Mouse (Mus musculus) limb, embryonic 15.5 days (tissue): ENCODE data around the gene Ear6. TPM values are rescaled to one million over a fixed set of nuclear protein-coding genes. Genes with fewer than 3 reads are reported as not detected.
"Not testable (repeated sequence)": the region's sequence is repeated elsewhere in the genome, so short reads cannot be mapped to it uniquely, and the experiment has no call there.

Experiments used
- ATAC-seq: fragments of 200-750 bp; cut with Nextera tagmentation; 2 replicates; pipeline ENCODE4 v1.8.0; 2017; ENCODE audit warnings: low read depth, moderate TSS enrichment; ENCODE audit not compliant: insufficient number of reproducible peaks, low FRiP score, low TSS enrichment
- H3K27ac ChIP-seq: fragments of 300-500 bp; sonication (generic); 2 replicates; pipeline ENCODE4 v1.5.1; 2015; ENCODE audit warnings: moderate library complexity, mild to moderate bottlenecking, inconsistent platforms
- H3K27me3 ChIP-seq: fragments of 300-500 bp; sonication (generic); 2 replicates; pipeline ENCODE4 v1.6.1; 2015; ENCODE audit warnings: inconsistent platforms
- H3K36me3 ChIP-seq: fragments of 300-500 bp; sonication (generic); 2 replicates; pipeline ENCODE4 v1.6.1; 2015; ENCODE audit warnings: inconsistent platforms
- H3K4me1 ChIP-seq: fragments of 300-500 bp; sonication (generic); 2 replicates; pipeline ENCODE4 v1.6.1; 2015; ENCODE audit warnings: inconsistent platforms
- H3K4me2 ChIP-seq: fragments of 300-500 bp; sonication (generic); 2 replicates; pipeline ENCODE4 v1.6.1; 2015; ENCODE audit warnings: mild to moderate bottlenecking, inconsistent platforms
- H3K4me3 ChIP-seq: fragments of 300-500 bp; sonication (generic); 2 replicates; pipeline ENCODE4 v1.5.1; 2015; ENCODE audit warnings: mild to moderate bottlenecking, inconsistent platforms
- H3K9ac ChIP-seq: fragments of 300-500 bp; sonication (generic); 2 replicates; pipeline ENCODE4 v1.6.1; 2015; ENCODE audit warnings: inconsistent platforms
- H3K9me3 ChIP-seq: fragments of 300-500 bp; sonication (generic); 2 replicates; pipeline ENCODE4 v1.6.1; 2016; ENCODE audit warnings: inconsistent platforms
- WGBS: fragments of 180-500 bp; shearing (Covaris S2); methylation state at CpG from one replicate; pipeline ENCODE4 v1.1.7; 2015; 5-methylcytosine and 5-hydroxymethylcytosine counted together
- polyA plus RNA-seq: library from polyadenylated mRNA; unstranded; fragments of >200 nt; fragmentation: Nextera tagmentation; extraction: Ambion mirVana; gene quantifications from 2 replicates; pipeline ENCODE4 v1.2.1, GENCODE M21; 2015

Ear6 gene
- polyA plus RNA-seq, result not detected in 2 replicates

- Histone ChIP-seq H3K27ac (no peak within 1 kb of the TSS), H3K9me3 (no peaks in the 10 kb centered on the region), H3K4me1 (no peaks in the 10 kb centered on the region), H3K4me2 (no peak within 1 kb of the TSS), H3K27me3 (no peaks in the 10 kb centered on the region), H3K36me3 (no peaks in the 10 kb centered on the region), H3K4me3 (no peak within 1 kb of the TSS), H3K9ac (no peak within 1 kb of the TSS)
- ATAC-seq, result no peak
Observed at GRCm38 (mm10) chr14:51853399-51853798, at the start of gene Ear6. Gene Ear6 (plus strand): TSS chr14:51853699.

DNA sequence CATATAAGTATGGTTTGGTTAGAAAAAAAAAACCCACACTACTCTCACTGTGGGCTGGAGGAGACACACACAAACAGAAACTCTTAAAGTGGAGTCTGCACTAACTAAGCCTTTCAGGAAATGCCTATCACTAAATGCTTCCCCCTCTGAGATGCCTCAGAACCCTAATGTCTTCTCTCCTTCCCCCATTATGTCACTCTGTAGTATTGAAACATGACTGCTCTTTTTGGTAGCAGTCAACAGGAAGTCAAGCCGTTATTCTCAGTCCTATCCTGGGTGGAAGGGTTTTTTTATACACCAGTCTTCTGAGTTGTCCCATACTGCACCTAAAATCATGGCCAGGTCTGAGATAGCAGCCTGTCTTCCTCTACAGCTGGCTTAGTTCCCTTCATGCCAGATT, 26.9 kb upstream of the Ear6 start:
- H3K9ac ChIP-seq, result no peak overlapping the region
- H3K9me3 ChIP-seq, result no peaks in the 10 kb centered on the region
- ATAC-seq, result no peak
- H3K36me3 ChIP-seq, result no peaks in the 10 kb centered on the region
- H3K4me1 ChIP-seq, result no peaks in the 10 kb centered on the region
- H3K27ac ChIP-seq, result no peak overlapping the region
- H3K27me3 ChIP-seq, result no peaks in the 10 kb centered on the region
- H3K4me3 ChIP-seq, result no peak overlapping the region
- no peak overlapping the region for H3K4me2 ChIP-seq
- WGBS, result 70% methylated on average over 1 of the region's 1 CpGs

DNA sequence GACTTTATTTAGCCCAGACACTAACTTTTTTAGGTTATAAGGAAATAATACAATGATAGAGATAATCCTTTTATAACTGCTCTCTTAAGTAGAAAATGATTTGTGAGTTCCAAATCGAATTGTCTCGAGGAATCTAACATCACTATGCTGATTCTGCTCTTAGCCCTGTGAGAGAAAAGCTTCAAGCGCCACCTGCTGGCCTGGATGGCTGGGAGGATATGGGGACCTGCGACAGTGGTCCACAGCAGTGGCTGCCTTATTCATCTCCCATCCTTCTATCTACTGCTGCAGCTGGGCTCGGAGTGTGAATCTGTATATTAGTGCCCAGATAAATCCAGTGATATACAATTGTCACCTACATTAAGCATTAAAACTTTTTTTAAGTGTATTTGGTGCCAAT, 25.7 kb upstream of the Ear6 start:
- ATAC-seq, H3K27me3 ChIP-seq, H3K4me2 ChIP-seq, H3K9ac ChIP-seq, H3K9me3 ChIP-seq, H3K4me1 ChIP-seq, H3K27ac ChIP-seq, H3K36me3 ChIP-seq, H3K4me3 ChIP-seq: not testable (repeated sequence)
- WGBS, result 28% methylated on average over 5 of the region's 5 CpGs

GRCm38 (mm10) chr14:51829188-51829587, 24.3 kb upstream of the Ear6 start:
- H3K36me3 ChIP-seq, result no peaks in the 10 kb centered on the region
- no peak overlapping the region for H3K4me3 ChIP-seq
- no peaks in the 10 kb centered on the region for H3K9me3 ChIP-seq
- H3K27ac ChIP-seq, result no peak overlapping the region
- WGBS, result 86% methylated on average over 6 of the region's 6 CpGs
- no peak overlapping the region for H3K9ac ChIP-seq
- no peak overlapping the region for H3K4me2 ChIP-seq
- no peaks in the 10 kb centered on the region for H3K4me1 ChIP-seq
- no peaks in the 10 kb centered on the region for H3K27me3 ChIP-seq
- no peak for ATAC-seq

GRCm38 (mm10) chr14:51838480-51838879, 15.0 kb upstream of the Ear6 start:
- not testable (repeated sequence) for H3K4me2 ChIP-seq, H3K4me3 ChIP-seq, H3K9ac ChIP-seq, H3K4me1 ChIP-seq, H3K9me3 ChIP-seq, H3K27me3 ChIP-seq, H3K36me3 ChIP-seq, ATAC-seq, H3K27ac ChIP-seq
- WGBS, result 24% methylated on average over 2 of the region's 2 CpGs

GRCm38 (mm10) chr14:51842250-51842649, 11.2 kb upstream of the Ear6 start:
- no peak overlapping the region for H3K27ac ChIP-seq
- H3K4me1 ChIP-seq, result no peaks in the 10 kb centered on the region
- H3K9me3 ChIP-seq, result no peaks in the 10 kb centered on the region
- H3K4me2 ChIP-seq, result no peak overlapping the region
- no peaks in the 10 kb centered on the region for H3K36me3 ChIP-seq
- no peak for ATAC-seq
- no peaks in the 10 kb centered on the region for H3K27me3 ChIP-seq
- H3K9ac ChIP-seq, result no peak overlapping the region
- no peak overlapping the region for H3K4me3 ChIP-seq
- WGBS, result 62% methylated on average over 1 of the region's 1 CpGs

DNA sequence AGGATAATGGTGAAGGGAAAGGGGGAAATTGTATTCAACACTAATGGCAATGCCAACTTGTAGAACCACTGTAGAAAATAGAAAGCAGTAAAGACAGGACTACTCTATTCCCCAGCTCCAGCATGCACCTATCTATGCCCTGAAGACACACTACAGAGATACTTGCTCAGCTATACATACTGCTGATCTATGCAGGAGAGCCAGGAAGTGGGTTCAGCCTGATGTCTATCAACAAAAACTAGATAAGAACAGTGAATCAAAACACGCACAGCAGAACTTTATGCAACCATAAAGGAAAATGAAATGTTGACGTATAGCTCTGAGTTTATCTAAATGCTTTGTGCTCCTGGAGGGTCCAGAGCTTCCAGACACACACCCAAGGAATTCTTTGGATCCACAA, 10.7 kb upstream of the Ear6 start:
- 85% methylated on average over 2 of the region's 2 CpGs for WGBS
- no peak overlapping the region for H3K9ac ChIP-seq
- no peaks in the 10 kb centered on the region for H3K36me3 ChIP-seq
- ATAC-seq, result no peak
- H3K4me1 ChIP-seq, result no peaks in the 10 kb centered on the region
- no peak overlapping the region for H3K27ac ChIP-seq
- H3K4me2 ChIP-seq, result no peak overlapping the region
- H3K9me3 ChIP-seq, result no peaks in the 10 kb centered on the region
- H3K4me3 ChIP-seq, result no peak overlapping the region
- H3K27me3 ChIP-seq, result no peaks in the 10 kb centered on the region

- Histone ChIP-seq H3K4me3 (no peak overlapping the region), H3K27me3 (no peaks in the 10 kb centered on the region), H3K36me3 (no peaks in the 10 kb centered on the region), H3K4me2 (no peak overlapping the region), H3K9me3 (no peaks in the 10 kb centered on the region), H3K4me1 (no peaks in the 10 kb centered on the region), H3K9ac (no peak overlapping the region), H3K27ac (no peak overlapping the region)
- ATAC-seq, result no peak
Observed at GRCm38 (mm10) chr14:51843882-51844281, 9.6 kb upstream of the Ear6 start.

- Histone ChIP-seq H3K4me3 (no peak overlapping the region), H3K4me1 (no peaks in the 10 kb centered on the region), H3K4me2 (no peak overlapping the region), H3K9ac (no peak overlapping the region), H3K36me3 (no peaks in the 10 kb centered on the region), H3K9me3 (no peaks in the 10 kb centered on the region), H3K27me3 (no peaks in the 10 kb centered on the region), H3K27ac (no peak overlapping the region)
- ATAC-seq, result no peak
- 68% methylated on average over 3 of the region's 3 CpGs for WGBS
Observed at GRCm38 (mm10) chr14:51846566-51846965, 6.9 kb upstream of the Ear6 start.

GRCm38 (mm10) chr14:51851006-51851405, 2.5 kb upstream of the Ear6 start:
- H3K4me1 ChIP-seq, H3K4me3 ChIP-seq, H3K27me3 ChIP-seq, H3K9ac ChIP-seq, H3K36me3 ChIP-seq, H3K9me3 ChIP-seq, H3K4me2 ChIP-seq, ATAC-seq, H3K27ac ChIP-seq: not testable (repeated sequence)
- WGBS, result 52% methylated on average over 3 of the region's 3 CpGs

DNA sequence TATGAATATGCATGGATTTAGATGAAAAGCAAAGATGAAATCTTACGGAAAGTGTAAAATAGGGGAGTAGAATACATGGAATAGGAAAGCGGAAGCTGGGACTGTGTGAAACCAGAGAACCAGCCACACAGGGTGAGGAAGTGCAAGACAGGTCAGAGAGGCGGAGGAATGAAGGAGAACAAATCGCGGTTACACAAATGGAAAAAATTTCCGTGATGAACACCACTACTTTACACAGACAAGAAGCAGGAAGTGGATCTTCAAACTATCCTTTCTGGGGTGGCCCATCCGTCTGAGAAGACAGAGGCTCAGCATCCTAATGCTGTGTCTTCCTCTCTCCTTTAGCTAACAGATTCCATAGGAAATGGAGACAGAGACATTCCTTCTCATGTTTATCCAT, 1.8 kb downstream of the Ear6 start:
- H3K36me3 ChIP-seq, H3K9ac ChIP-seq, H3K4me2 ChIP-seq, ATAC-seq, H3K9me3 ChIP-seq, H3K27ac ChIP-seq, H3K4me3 ChIP-seq, H3K27me3 ChIP-seq, H3K4me1 ChIP-seq: not testable (repeated sequence)
- 77% methylated on average over 7 of the region's 7 CpGs for WGBS

DNA sequence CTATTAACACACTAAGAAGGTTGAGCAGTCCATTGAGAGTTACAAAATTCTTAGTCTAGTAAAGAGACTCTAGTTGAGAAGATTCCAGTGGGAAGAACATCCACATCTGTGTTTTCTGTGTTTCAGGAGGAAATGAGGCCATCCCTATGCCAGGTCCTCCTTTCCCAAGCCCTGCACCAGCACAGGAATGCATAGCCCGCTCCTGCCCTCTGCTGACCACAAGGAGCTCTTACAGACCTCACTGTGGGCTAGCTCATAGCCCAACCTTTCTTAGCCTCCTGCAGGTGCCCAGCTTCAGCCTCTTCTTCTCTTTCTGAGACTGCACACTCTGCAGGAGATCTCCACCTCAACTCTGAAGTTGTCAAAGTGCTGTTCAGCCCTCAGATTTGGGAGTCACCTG, 10.1 kb downstream of the Ear6 start:
- not testable (repeated sequence) for H3K9me3 ChIP-seq, H3K9ac ChIP-seq
- WGBS, result 0% methylated on average over 1 of the region's 1 CpGs

GRCm38 (mm10) chr14:51870756-51871155, 17.3 kb downstream of the Ear6 start:
- no peak for ATAC-seq
- H3K9ac ChIP-seq, result no peak overlapping the region
- whole genome bisulfite sequencing, result 65% methylated on average over 2 of the region's 2 CpGs
- no peak overlapping the region for H3K4me3 ChIP-seq
- H3K27me3 ChIP-seq, result no peaks in the 10 kb centered on the region
- H3K27ac ChIP-seq, result no peak overlapping the region
- H3K9me3 ChIP-seq, result no peaks in the 10 kb centered on the region
- H3K4me2 ChIP-seq, result no peak overlapping the region
- H3K4me1 ChIP-seq, result no peaks in the 10 kb centered on the region
- no peaks in the 10 kb centered on the region for H3K36me3 ChIP-seq

More for the DNA sequence above, 10.1 kb downstream of the Ear6 start:
- H3K4me2 ChIP-seq, H3K4me3 ChIP-seq, H3K27me3 ChIP-seq, H3K27ac ChIP-seq, ATAC-seq, H3K4me1 ChIP-seq, H3K36me3 ChIP-seq: not testable (repeated sequence)
